Mouse (Mus musculus) left cerebral cortex, adult 18-20 months (tissue): Measurements from ENCODE around the gene Syt6. TPM values are rescaled to one million over a fixed set of nuclear protein-coding genes. Genes with fewer than 3 reads are reported as not detected.

Source experiments
- DNase-seq, 2 experiments: peaks; one replicate each; pipeline ENCODE4 v3.0.0; 2021 to 2022; ENCODE audit warnings: low spot score in 2 of 2, mixed read lengths in 1 of 2
- total RNA-seq, 2 experiments: library from RNA; stranded (reverse); gene quantifications; 2 replicates each; pipeline ENCODE4 v1.2.3; 2021

The Syt6 gene
- total RNA-seq, 2 experiments from 2014 or later, result 15.6 to 17.8 TPM

- no peak for DNase-seq
These were observed 22.6 kb downstream of the Syt6 start for GRCm38 (mm10) chr3:103597586-103597985.

GRCm38 (mm10) chr3:103601011-103601410 lies 26.0 kb downstream of the Syt6 start:
- DNase-seq, result peak; percentile 64 to 83

GRCm38 (mm10) chr3:103601561-103601960 lies 26.5 kb downstream of the Syt6 start:
- no peak for DNase-seq

- DNase-seq, result peak; percentile 17 to 33
These were observed 31.1 kb downstream of the Syt6 start for GRCm38 (mm10) chr3:103606045-103606597.

DNA sequence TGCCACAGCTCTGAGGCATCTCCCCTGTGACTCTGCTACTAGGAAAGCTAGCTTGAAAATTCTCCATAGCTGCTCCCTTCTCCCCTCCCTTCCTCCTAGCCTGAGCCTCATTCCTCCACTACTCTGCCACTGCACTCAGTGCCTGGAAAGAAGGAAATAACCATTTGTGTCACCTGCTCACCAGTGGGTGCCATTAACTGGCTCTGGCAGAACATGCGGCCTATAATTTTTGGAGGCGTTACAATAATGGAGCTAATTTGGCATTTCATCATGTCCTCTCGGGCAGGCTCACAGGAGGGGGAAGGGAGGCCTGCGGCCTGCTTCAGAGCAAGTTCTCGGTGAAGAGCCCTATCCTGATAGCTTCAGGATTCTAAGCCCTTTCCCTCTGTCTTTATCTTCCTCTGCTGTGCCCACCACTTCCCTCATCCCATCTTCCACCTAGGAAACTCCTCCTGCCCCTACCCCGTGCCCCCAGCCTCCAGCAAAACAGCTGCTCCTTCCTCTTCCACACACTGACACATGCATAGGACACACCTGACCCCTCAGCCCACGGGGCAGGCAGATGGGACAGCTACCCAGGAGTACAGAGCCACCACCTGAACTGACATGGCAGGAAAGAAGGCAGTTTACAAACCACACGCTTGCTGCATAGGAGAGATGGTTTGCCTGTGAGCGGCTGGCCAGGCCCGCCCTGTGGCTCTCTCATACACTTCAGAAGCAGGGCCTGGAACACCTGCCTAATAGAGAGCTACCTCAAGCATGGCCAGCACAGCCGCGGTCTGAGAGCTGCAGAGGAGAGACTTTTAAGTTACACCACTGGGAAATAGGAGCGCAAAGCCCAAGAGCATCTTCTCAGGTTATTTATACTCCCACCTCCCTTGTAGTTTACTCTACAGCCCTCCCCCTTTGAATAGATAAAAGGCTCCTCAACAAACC lies 31.9 kb downstream of the Syt6 start:
- no peak for DNase-seq

DNA sequence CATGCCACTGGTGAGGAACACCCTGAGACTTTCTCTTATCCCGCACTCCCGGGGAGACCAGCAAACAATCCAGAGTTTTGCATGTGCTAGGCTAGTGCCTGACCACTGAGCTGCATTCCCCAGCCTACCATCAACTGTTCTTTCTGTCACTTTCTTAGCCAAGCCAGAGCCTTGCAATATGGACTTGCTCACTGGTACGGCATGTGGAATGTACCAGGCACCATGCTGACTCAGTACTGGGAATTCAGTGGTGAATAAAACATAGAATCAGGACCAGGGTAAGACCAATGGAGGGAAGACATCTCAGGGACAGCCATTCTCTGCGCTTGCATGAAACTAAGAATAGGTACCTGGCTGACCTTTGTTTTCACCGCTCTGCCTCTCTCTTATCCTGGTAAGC lies 35.2 kb downstream of the Syt6 start:
- no peak for DNase-seq

GRCm38 (mm10) chr3:103612636-103613355 lies 37.8 kb downstream of the Syt6 start:
- DNase-seq, result peak; percentile 22 to 52

DNA sequence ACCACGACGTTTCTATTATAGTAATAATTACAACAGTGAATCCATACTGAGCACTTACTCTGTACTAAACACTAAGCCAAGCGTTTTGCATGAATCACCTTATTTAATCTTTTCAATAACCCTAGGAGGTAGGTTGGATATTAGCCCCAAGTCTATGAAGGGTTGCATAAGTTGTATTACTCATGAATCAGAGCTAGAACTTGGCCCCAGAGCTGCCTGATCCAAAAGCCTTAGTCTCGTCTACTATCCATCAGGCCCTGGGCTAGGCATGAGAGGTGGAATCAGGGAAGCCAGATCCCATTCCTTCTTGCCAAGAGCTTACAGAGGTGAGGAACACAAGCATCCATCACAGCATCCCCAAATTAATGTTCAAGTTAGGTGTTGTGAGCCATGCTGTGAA lies 40.6 kb downstream of the Syt6 start:
- DNase-seq, result no peak

GRCm38 (mm10) chr3:103616981-103617380 lies 42.0 kb downstream of the Syt6 start:
- DNase-seq, result no peak

DNA sequence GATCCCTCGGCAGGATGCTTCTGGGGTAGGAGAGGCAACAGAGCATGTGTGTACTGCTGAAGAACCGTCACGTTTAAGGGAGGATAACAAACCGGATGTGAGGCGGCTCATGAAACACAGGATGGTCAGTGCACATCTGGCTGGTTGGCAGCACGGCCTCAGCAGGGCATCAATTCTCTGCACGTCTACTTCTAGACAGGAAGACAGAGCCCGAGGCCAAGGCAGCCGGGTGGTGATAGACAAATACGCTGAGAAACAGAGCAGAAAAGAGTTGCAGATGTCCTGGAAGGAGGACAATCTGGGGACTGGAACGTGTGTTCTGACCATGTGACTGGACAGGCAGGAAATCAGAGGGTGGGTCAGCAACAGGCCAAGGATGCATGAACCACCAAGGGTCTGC lies 45.1 kb downstream of the Syt6 start:
- DNase-seq, result no peak

GRCm38 (mm10) chr3:103623893-103624470 lies 49.0 kb downstream of the Syt6 start:
- DNase-seq, result no peak

DNA sequence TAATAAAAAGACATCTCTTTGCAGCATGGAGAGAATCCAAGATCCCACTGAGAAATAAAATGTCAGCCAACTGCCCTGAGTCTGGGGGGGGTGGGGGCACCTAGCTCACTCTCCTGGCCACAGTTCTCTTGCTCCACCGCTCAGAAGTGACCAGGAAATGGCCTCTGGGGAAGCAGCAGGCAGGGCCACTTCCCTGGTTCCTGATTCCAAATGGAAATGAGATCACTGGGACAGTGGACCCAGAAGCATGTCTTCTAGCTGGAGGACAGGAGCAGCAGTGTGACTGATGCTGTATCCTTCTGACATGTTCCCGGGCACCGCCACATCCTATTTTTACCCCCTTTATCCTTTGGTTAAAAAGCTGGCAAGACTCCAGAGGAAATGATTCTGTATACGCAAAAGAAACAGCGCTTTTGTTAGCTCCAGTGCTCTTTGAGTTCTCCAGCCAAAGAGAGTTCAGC lies 49.6 kb downstream of the Syt6 start:
- DNase-seq, result no peak

DNA sequence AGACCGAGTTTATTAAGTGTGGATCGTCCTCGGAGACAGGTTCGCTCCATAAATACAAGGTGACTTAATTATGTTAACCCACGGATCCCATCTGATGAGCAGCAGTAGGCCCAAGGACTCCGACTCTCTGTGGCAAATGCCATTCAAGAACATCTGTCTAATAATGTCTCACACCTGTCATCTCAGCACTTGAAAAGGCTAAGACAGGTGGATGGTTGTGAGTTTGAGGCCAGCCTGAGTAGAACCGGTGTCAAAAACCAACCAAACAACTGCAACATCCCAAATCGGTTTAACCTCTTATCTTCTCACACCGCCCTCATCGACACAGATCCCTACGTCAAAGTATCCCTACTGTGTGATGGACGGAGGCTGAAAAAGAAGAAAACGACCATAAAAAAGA lies 50.1 kb downstream of the Syt6 start:
- DNase-seq, result no peak

DNA sequence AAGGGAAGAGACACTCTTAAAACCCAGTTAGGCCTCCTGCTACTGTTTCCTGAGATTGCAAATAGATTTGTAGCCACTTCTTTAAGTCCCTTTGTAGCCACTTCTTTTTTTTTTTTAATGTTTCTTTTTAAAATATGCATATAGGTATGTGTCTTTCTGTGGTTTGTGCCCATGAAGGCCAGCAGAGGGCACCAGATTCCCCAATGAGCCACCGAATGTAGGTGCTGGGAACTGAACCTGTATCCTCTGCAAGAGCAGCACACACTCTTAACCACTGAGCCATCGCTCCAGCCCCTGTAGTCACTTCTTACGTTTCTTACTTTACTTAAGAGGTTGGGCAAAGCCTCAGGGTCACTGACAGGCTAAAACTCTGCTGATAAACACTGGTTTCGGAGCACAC lies 51.5 kb downstream of the Syt6 start:
- no peak for DNase-seq

DNA sequence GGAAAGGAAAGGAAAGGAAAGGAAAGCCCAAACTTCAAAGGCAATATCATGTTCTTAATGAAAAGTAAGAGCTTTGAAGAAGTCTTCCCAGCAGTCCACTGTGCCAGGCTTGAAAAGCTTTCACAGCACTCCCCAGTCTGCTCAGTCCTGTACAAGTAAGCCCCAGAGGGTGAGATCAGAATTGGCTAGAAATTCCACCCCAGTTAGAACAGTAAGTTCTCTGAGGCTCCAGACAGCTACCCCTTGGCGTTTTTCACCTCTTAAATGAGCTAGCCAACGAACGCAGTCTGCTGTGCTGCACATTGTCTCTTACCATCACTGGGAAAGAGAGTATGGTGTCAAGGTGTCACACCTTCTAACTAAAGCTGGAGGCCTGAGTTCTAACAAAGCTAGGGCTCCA lies 52.6 kb downstream of the Syt6 start:
- no peak for DNase-seq

DNA sequence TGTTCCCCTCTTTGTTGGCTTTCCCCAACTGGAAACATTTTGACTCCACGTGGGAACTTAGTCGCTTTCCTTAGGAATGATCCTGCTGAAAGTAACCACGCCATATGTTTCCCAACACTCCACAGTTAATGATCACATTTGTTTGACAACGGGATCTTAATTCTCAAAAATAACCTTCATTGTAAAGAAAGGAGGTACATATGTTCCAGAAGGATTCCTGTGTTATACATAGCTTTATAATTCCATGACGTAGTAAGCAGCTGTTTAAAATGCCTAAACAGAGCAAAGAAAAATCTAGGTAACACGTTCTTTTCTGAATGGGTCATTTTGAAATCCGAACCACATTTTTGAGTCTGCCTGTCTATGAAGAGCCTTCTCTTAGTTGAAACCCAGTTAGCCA lies 58.1 kb downstream of the Syt6 start:
- DNase-seq, result no peak

DNA sequence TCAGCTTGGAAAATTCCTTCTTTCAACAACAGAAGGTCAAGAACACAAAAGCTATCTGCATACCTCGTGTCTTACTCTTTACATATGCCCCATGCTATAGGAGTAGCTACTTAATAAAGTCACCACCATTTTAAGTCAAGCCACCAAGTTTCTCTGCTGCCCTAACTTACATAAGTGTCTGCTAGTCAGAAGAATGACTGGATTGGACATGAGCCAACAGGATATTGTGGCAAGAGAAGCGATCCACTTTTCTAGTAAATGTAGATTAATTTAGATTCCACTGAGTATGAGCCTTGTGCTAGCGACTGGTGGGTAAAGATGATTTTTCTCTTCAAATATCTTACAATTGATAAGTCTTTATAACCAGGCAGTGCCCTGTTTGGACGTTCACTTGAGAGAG lies 58.8 kb downstream of the Syt6 start:
- DNase-seq, result no peak

GRCm38 (mm10) chr3:103634256-103634655 lies 59.2 kb downstream of the Syt6 start:
- no peak for DNase-seq

DNA sequence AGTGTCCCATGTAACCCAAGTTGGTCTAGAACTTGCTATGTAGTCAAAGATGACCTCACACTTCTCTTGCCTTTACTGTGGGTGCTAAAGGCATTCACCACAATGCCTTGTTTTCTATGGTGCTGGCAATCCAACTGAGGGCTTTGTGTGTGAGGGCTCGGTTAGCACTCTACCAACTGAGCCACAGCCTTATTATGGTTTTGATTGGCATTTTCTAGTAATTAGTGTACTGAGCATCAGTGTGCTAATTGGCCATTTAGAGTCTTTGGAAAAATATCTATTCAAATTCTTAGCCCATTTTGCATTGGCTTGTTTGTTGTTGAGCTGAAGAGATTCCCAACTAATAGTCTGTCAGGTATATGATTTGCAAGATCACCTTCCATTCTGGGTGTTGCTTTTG lies 62.6 kb downstream of the Syt6 start:
- DNase-seq, result no peak

DNA sequence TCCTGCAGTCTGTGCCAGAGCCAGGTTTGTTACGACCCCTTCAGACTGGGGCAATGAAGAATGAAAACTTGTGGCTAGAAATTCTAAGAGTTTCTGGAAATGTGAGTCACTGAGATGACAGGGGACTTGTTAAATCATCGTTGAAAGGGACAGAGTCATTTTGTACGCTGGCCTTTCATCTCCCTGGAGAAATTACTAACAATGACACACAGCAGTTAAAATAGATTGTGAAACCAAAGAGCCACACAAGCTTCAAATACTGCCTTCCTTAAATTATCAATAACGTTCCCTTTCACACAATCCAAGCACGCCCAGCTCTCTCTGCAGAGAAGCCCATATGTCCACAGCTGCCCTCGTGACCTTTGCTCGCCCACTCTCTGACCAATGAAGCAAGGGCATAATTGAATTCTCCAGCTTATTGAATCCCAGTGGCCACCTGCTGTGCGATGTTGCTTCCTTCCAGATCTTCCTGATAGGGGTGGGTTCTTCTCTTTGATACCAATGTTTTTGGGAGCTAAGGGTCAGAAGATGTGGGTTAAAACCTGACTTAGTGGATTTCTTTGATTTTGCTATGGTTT lies 65.3 kb downstream of the Syt6 start:
- no peak for DNase-seq

- DNase-seq, result no peak
These were observed 66.3 kb downstream of the Syt6 start for GRCm38 (mm10) chr3:103641301-103641700.
